19 mouse cellular contexts compared by ENCODE assay signal in genomic region chr11:44501477-44501876, GRCm38 (mm10).
"Had no signal": no experiment of that assay in that cellular context is flagged by ENCODE, and none has a peak within 500 bp of the region (broad histone marks: within the 10 kb centered on the region; RNA-seq: fewer than 3 reads in every experiment).

No protein-coding gene starts in this region.

- DNase-seq: lung, adult 18-20 months; lung, embryonic 14.5 days; lung, postnatal 10 days; lung, postnatal 36 days; retina, postnatal 1 day; right cerebral cortex, adult 18-20 months; right cerebral cortex, postnatal 25 days; right cerebral cortex, postnatal 4 days; spleen, adult 18-20 months; thymus, postnatal 36 days had no signal

- ATAC-seq: midbrain, embryonic 13.5 days; midbrain, embryonic 15.5 days had no signal

- H3K4me3 ChIP-seq: megakaryocyte, embryonic 14.5 days; midbrain, embryonic 13.5 days; midbrain, embryonic 15.5 days; neural tube, embryonic 13.5 days; neural tube, embryonic 15.5 days; stomach, embryonic 15.5 days had no signal

- H3K27ac ChIP-seq: liver, embryonic 14.5 days; macrophage; midbrain, embryonic 13.5 days; midbrain, embryonic 15.5 days; neural tube, embryonic 13.5 days; neural tube, embryonic 15.5 days; stomach, embryonic 15.5 days; stomach, postnatal 0 days had no signal
